Mouse (Mus musculus): ENCODE data around the gene Haus3.

Haus3 gene

GRCm38 (mm10) chr5:34105681-34106080, 63.6 kb downstream of the Haus3 start:
- no peak for DNase-seq (ENCODE audit: low read depth, low spot score)
